17 mouse cellular contexts compared by ENCODE assay signal in the genomic region with DNA sequence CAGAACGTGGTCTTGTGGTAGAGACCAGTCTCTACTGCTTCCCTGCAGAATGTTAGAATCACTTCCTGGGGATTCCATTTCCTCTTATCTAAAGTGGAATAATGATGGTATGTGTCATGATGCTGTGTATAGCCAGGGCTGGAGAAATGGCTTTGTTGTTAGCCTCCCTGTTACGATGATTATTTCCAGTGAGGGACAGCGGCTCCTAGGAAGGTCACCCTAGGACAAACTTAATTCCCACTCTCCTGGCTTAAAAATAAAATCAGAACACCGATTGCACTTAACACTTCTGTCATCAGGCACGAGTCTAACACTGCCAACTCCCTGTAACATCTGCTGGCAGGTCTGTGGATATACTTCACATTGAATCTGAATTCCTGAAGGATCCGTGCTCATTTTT.
"Had no signal": no experiment of that assay in that cellular context is flagged by ENCODE, and none has a peak within 500 bp of the region (broad histone marks: within the 10 kb centered on the region; RNA-seq: fewer than 3 reads in every experiment).

No protein-coding gene starts in this region.

- H3K4me2 ChIP-seq: lung, embryonic 15.5 days; midbrain, embryonic 11.5 days; midbrain, embryonic 13.5 days; midbrain, embryonic 15.5 days; neural tube, embryonic 12.5 days; stomach, embryonic 15.5 days had no signal

- ATAC-seq: lung, postnatal 0 days; midbrain, embryonic 13.5 days; midbrain, embryonic 15.5 days had no signal

- H3K4me3 ChIP-seq: lung, embryonic 15.5 days; megakaryocyte, embryonic 14.5 days; midbrain, embryonic 13.5 days; midbrain, embryonic 15.5 days; neural tube, embryonic 12.5 days; stomach, embryonic 15.5 days had no signal

- DNase-seq: lung, adult 2 months; lung, postnatal 14 days; lung, postnatal 36 days; right cerebral cortex, postnatal 14 days; thymus, adult 2 months; thymus, postnatal 25 days; thymus, postnatal 4 days had no signal

- H3K4me1 ChIP-seq: lung, embryonic 15.5 days; megakaryocyte, embryonic 14.5 days; midbrain, embryonic 13.5 days; midbrain, embryonic 15.5 days; neural tube, embryonic 12.5 days; stomach, embryonic 15.5 days had no signal

- H3K36me3 ChIP-seq: lung, embryonic 15.5 days; midbrain, embryonic 13.5 days; midbrain, embryonic 15.5 days; neural tube, embryonic 12.5 days; stomach, embryonic 15.5 days had no signal

- H3K9ac ChIP-seq: lung, embryonic 15.5 days; midbrain, embryonic 13.5 days; midbrain, embryonic 15.5 days; neural tube, embryonic 12.5 days; stomach, embryonic 15.5 days had no signal

- H3K27ac ChIP-seq: lung, embryonic 15.5 days; macrophage; midbrain, embryonic 13.5 days; midbrain, embryonic 15.5 days; neural tube, embryonic 12.5 days; stomach, embryonic 15.5 days; stomach, postnatal 0 days had no signal

- H3K9me3 ChIP-seq: lung, embryonic 15.5 days; megakaryocyte, embryonic 14.5 days; midbrain, embryonic 13.5 days; midbrain, embryonic 15.5 days; neural tube, embryonic 12.5 days; stomach, embryonic 15.5 days had no signal

- H3K27me3 ChIP-seq: lung, embryonic 15.5 days; megakaryocyte, embryonic 14.5 days; midbrain, embryonic 13.5 days; midbrain, embryonic 15.5 days; neural tube, embryonic 12.5 days; stomach, embryonic 15.5 days had no signal
